Mouse (Mus musculus) G1E (cell line): ENCODE data around the gene Pemt. TPM values are rescaled to one million over a fixed set of nuclear protein-coding genes. Genes with fewer than 3 reads are reported as not detected.

Experiments used
- ATAC-seq: 2 replicates; pipeline ENCODE4 v1.8.0; 2016; ENCODE audit warnings: mild to moderate bottlenecking; ENCODE audit not compliant: insufficient number of reproducible peaks, poor library complexity, low FRiP score, severe bottlenecking; ENCODE audit errors: extremely low read depth
- DNase-seq: peaks from one replicate; pipeline ENCODE4 v3.0.0; 2012; ENCODE audit warnings: low spot score
- H3K27me3 ChIP-seq: 2 replicates; pipeline ENCODE4 v1.6.1; 2012; ENCODE audit warnings: mild to moderate bottlenecking, low read length, inconsistent platforms; ENCODE audit not compliant: insufficient read depth
- H3K36me3 ChIP-seq: replicated peaks from 2 replicates; pipeline ENCODE3; 2012; ENCODE audit warnings: mild to moderate bottlenecking, inconsistent platforms
- H3K4me1 ChIP-seq: 2 replicates; pipeline ENCODE4 v1.6.1; 2012; ENCODE audit warnings: low read depth, low read length, inconsistent platforms, mixed read lengths; ENCODE audit not compliant: insufficient read depth
- H3K4me3 ChIP-seq: 2 replicates; pipeline ENCODE4 v1.5.1; 2012; ENCODE audit warnings: low read depth, mild to moderate bottlenecking, inconsistent platforms, low read length, moderate library complexity, mixed read lengths
- H3K9me3 ChIP-seq: replicated peaks from 2 replicates; pipeline ENCODE4 v1.6.1; 2012; ENCODE audit warnings: inconsistent platforms
- CTCF ChIP-seq: IDR thresholded peaks from 2 replicates; pipeline ENCODE4 v1.5.1; 2012; ENCODE audit warnings: low read depth, low read length, inconsistent platforms, mixed read lengths
- GATA1 ChIP-seq: IDR thresholded peaks from 2 replicates; pipeline ENCODE4 v1.6.1; 2012; ENCODE audit warnings: borderline replicate concordance, low read length, inconsistent platforms, mixed read lengths
- GATA2 ChIP-seq: IDR thresholded peaks from 2 replicates; pipeline ENCODE4 v1.6.1; 2012; ENCODE audit warnings: low read depth, low read length, inconsistent platforms, borderline replicate concordance
- POLR2AphosphoS5 ChIP-seq: IDR thresholded peaks from 2 replicates; pipeline ENCODE4 v1.6.1; 2012; ENCODE audit warnings: low read depth, low read length, inconsistent platforms; ENCODE audit not compliant: insufficient replicate concordance
- TAL1 ChIP-seq: conservative IDR thresholded peaks from 2 replicates; pipeline ENCODE4 v1.6.1; 2012; ENCODE audit warnings: low read depth, low read length, inconsistent platforms, mixed read lengths
- polyA plus RNA-seq: library from polyadenylated mRNA; stranded (reverse); fragments of >175 nt; gene quantifications from 2 replicates; pipeline ENCODE4 v1.2.3, GENCODE M21; 2012
- total RNA-seq, 2 experiments: library from RNA; stranded (forward) in 1 of 2; stranded (reverse) in 1 of 2; fragments of 200-1000 nt in 1 of 2; fragments of >200 nt in 1 of 2; fragmentation: Nextera tagmentation in 1 of 2; gene quantifications; 2 replicates each; pipeline ENCODE4 v1.2.3; 2014 to 2017

Pemt gene
- total and polyA plus RNA-seq, 3 experiments: 2.8 to 6.5 (median 3.8) TPM

DNA sequence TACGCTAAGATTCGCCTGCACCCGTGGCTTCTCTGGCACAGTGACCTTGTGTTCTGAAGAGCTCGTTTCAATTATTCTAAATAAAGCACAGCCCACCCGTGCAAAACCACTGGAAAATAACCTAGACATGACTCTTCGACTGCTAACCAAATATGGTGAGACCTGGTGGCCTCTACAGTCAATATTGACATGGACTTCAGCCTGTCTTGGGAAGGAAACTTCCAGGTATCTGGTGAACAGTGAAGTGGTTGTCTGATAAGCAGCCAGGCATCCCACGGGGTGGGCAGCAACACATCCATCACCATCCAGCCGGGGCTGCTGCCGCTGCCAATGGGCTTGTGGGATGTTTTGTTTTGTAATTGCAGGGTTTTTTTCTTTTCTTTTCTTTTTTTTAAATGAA lies 52.0 kb downstream of the Pemt start:
- Histone ChIP-seq H3K4me3 (no peak overlapping the region), H3K4me1 (no peaks in the 10 kb centered on the region), H3K9me3 (no peaks in the 10 kb centered on the region), H3K36me3 (no peaks in the 10 kb centered on the region), H3K27me3 (peaks cover 50% of the 10 kb centered on the region)
- no peak for TF ChIP-seq GATA2
- TF ChIP-seq GATA1: no peak
- TF ChIP-seq TAL1: no peak
- TF ChIP-seq CTCF: no peak
- no peak for TF ChIP-seq POLR2AphosphoS5
- no peak for DNase-seq
- ATAC-seq: no peak

DNA sequence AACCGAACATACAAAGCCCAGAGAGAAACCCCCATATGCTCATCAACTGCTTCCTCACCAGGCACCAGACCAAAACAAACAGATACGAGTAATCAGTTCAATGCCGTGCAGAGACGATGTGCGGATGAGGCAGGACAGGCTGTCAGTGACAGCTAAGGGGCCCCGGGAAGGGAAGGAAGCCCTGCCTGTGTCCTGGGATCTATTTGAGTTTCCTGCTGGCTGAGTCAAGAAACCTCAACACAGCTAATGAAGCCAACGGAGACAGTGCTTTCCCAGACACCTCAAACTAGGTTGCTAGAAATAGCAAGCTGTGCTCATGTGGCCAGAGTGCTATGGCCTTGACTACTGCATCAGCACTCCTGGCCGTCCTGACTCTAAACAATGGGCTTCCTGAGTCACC lies 54.9 kb downstream of the Pemt start:
- Histone ChIP-seq H3K9me3 (no peaks in the 10 kb centered on the region), H3K36me3 (no peaks in the 10 kb centered on the region), H3K4me3 (no peak overlapping the region), H3K27me3 (peaks cover 36% of the 10 kb centered on the region), H3K4me1 (no peaks in the 10 kb centered on the region)
- TF ChIP-seq TAL1: no peak
- no peak for TF ChIP-seq GATA1
- TF ChIP-seq CTCF: no peak
- no peak for TF ChIP-seq POLR2AphosphoS5
- no peak for TF ChIP-seq GATA2
- DNase-seq (no peak), ATAC-seq (no peak)

DNA sequence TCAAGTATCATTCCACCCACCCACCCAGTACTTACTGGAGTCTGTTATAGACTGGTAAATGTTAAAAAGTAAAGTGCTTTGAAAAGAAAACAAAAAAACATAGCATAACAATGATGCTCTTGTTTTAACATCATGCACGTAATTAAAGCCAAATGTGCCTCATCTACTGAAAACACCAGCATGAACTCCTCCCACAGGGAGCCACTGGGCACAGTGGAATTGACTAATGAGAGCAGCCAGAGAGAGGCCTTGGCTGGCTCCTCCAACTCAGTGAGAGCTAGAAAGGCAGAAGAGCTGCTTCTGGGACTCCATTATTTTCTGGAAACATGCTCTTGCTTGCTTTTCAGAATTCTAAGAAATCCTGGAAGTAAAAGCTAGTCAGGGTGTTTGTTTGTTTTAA lies 56.9 kb downstream of the Pemt start:
- no peaks in the 10 kb centered on the region for H3K36me3 ChIP-seq
- ATAC-seq: no peak
- TF ChIP-seq GATA1: no peak
- TF ChIP-seq POLR2AphosphoS5: no peak
- no peak for TF ChIP-seq CTCF
- TF ChIP-seq GATA2: no peak
- no peak for TF ChIP-seq TAL1
- H3K4me1 ChIP-seq: no peaks in the 10 kb centered on the region
- DNase-seq: no peak
- peaks cover 30% of the 10 kb centered on the region for H3K27me3 ChIP-seq
- H3K9me3 ChIP-seq: no peaks in the 10 kb centered on the region
- H3K4me3 ChIP-seq: no peak overlapping the region

DNA sequence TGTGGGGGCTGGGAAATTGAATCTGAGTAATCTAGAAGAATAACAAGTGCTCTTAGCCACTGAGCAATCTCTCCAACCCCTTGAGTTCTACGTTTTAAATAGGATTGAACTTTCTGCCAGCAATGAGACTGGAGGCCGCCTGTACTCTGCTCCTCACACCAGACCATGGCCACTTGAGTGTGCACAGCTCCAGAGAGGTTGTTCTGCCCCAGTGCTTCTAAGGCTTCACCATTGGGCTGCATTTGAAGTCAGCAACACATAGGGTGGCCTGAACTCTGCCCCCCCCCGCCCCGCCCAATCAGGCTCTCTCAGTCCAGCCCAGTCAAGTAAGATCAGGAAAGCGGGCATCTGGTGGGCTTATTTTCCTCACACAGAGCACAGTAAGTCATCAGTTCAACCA lies 68.5 kb downstream of the Pemt start:
- DNase-seq (no peak), ATAC-seq (no peak)
- no peaks in the 10 kb centered on the region for H3K36me3 ChIP-seq
- H3K9me3 ChIP-seq: no peaks in the 10 kb centered on the region
- no peak overlapping the region for H3K4me3 ChIP-seq
- H3K4me1 ChIP-seq: no peaks in the 10 kb centered on the region
- peaks cover 67% of the 10 kb centered on the region for H3K27me3 ChIP-seq
- TF ChIP-seq POLR2AphosphoS5 (no peak), TAL1 (no peak), GATA2 (no peak), GATA1 (no peak), CTCF (no peak)

DNA sequence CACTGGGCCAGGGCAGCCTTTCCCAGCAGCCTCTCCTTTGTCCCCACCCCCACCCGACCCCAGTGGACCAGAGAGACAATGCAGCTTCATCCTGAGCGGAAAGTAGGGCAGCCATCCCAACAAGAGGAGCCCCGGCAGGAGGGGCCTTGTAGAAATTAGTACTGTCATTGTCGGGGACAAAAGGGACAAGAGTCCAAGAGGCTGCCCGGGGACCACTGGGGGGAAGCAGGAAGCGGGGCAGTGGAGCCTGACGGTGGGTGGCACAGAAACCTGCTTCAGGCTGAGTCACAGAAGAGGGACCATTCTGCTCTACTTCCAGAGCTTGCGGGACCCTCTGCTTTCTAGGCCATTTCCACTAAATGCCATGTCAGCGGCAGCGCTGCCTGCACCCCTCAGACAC lies 71.0 kb downstream of the Pemt start:
- Histone ChIP-seq H3K36me3 (no peaks in the 10 kb centered on the region), H3K4me3 (no peak overlapping the region), H3K4me1 (no peaks in the 10 kb centered on the region), H3K27me3 (peaks cover 81% of the 10 kb centered on the region), H3K9me3 (no peaks in the 10 kb centered on the region)
- no peak for DNase-seq
- TF ChIP-seq GATA2 (no peak), CTCF (no peak), POLR2AphosphoS5 (no peak), TAL1 (no peak), GATA1 (no peak)
- ATAC-seq: no peak

DNA sequence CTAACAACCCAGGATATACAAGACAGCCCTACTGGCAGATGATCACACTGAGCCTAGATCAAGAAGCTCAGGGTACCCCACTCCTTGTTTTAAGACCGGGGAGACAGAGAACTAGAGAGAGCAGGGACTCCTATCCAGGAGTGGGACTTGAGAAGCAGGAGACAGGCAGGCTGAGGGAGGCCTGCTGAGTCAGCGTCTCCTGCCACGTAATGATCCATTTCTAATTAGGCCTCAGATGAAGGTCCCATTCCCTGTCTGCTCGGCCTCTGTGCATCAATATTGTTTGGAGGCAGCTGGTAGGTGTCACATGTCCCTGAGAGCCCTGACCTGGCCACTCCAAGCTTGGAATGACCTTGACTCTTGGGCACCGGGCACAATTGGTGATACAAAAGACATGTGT lies 72.9 kb downstream of the Pemt start:
- ATAC-seq (no peak), DNase-seq (no peak)
- H3K4me1 ChIP-seq: no peaks in the 10 kb centered on the region
- peaks cover 78% of the 10 kb centered on the region for H3K27me3 ChIP-seq
- H3K9me3 ChIP-seq: no peaks in the 10 kb centered on the region
- H3K36me3 ChIP-seq: no peaks in the 10 kb centered on the region
- no peak overlapping the region for H3K4me3 ChIP-seq
- TF ChIP-seq CTCF (no peak), TAL1 (no peak), POLR2AphosphoS5 (no peak), GATA1 (no peak), GATA2 (no peak)
